Mouse (Mus musculus): Measurements from ENCODE around the gene Car14. TPM values are rescaled to one million over a fixed set of nuclear protein-coding genes. Genes with fewer than 3 reads are reported as not detected.
"Not testable (repeated sequence)": the region's sequence is repeated elsewhere in the genome, so short reads cannot be mapped to it uniquely, and the experiment has no call there.

The Car14 gene
- polyA plus RNA-seq, 1 experiment from 2014 or later = 12.8 TPM

GRCm38 (mm10) chr3:95933111-95933750 lies 28.7 kb upstream of the Car14 start:
- Histone ChIP-seq H3K9me3 (replicated peaks) (no peaks in the 10 kb centered on the region), H3K4me2 (replicated peaks) (no peak overlapping the region), H3K27ac (no peak overlapping the region), H3K27me3 (no peaks in the 10 kb centered on the region), H3K9ac (no peak overlapping the region), H3K36me3 (peaks cover 44% of the 10 kb centered on the region), H3K4me3 (no peak overlapping the region), H3K4me1 (peaks cover 13% of the 10 kb centered on the region)
- WGBS = 99% methylated on average over 7 of the region's 7 CpGs
- ATAC-seq (ENCODE audit: low FRiP score) = no peak

DNA sequence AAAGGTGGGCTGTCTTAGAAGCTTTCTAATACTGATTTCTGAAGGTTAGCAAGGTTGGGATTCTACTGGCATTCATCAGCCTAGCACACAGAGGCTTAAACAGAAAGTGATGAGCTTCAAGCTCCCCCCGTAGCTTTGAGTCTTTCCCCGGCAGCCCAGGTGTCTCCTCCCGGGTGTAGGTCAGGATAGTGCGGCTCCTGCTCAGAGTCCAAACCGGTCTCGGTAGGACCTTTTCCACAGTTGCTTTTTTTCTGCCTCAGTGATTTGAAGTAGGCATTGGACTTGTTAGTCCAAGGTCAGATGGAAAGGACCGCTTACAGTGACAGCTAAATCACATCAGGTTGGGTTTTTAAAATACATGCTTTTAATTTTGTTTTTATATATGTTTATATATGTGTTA lies 28.1 kb upstream of the Car14 start:
- 91% methylated on average over 7 of the region's 7 CpGs for WGBS
- peaks cover 13% of the 10 kb centered on the region for H3K4me1 ChIP-seq
- H3K4me2 ChIP-seq (replicated peaks) = no peak overlapping the region
- no peak overlapping the region for H3K27ac ChIP-seq
- H3K36me3 ChIP-seq = peaks cover 37% of the 10 kb centered on the region
- no peaks in the 10 kb centered on the region for H3K9me3 ChIP-seq (replicated peaks)
- H3K27me3 ChIP-seq = no peaks in the 10 kb centered on the region
- no peak overlapping the region for H3K9ac ChIP-seq
- no peak for ATAC-seq (ENCODE audit: low FRiP score)
- no peak overlapping the region for H3K4me3 ChIP-seq

DNA sequence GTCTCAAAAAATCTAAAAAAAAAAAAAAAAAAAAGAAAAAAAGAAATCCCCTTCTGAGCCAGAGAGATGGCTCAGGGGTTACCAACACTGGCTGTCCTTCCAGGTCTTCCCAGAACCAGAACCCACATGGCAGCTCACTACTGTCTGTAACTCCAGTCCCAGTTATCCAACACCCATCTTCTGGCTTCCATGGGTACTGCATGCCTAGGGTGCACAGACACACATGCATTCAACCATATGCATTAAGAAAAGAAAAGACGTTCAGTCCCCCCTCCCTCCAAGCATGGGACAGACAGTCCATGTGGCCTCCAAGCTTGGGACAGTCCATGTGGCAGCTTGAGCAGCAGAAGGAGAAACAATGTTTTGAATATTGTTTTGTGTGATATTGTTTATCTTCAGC lies 27.7 kb upstream of the Car14 start:
- Histone ChIP-seq H3K4me3 (no peak overlapping the region), H3K27me3 (no peaks in the 10 kb centered on the region), H3K4me2 (replicated peaks) (no peak overlapping the region), H3K9ac (no peak overlapping the region), H3K9me3 (replicated peaks) (no peaks in the 10 kb centered on the region), H3K27ac (no peak overlapping the region), H3K36me3 (peaks cover 33% of the 10 kb centered on the region), H3K4me1 (peaks cover 13% of the 10 kb centered on the region)
- WGBS = 56% methylated on average over 1 of the region's 1 CpGs
- no peak for ATAC-seq (ENCODE audit: low FRiP score)

DNA sequence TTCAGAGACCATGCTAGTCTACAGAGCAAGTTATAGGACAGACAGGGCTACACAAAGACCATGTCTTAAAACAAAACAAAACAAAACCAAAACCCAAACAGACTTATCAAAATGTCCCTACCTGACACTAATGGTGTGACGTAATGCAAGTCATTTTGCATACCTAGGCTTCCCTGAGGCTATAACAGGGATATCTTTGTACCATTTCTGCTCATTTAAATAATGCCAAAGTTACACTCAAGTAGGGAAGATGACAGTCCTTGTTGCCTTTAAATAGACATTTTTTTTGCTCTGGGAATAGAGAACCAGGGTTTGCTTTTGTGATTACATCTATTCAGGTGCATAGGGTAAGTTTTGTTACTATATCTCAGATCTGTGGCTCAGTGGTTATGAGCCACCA lies 27.0 kb upstream of the Car14 start:
- 85% methylated on average over 1 of the region's 1 CpGs for WGBS
- no peak overlapping the region for H3K9ac ChIP-seq
- H3K27me3 ChIP-seq = no peaks in the 10 kb centered on the region
- peaks cover 13% of the 10 kb centered on the region for H3K4me1 ChIP-seq
- no peak overlapping the region for H3K4me2 ChIP-seq (replicated peaks)
- no peak overlapping the region for H3K27ac ChIP-seq
- no peak for ATAC-seq (ENCODE audit: low FRiP score)
- H3K4me3 ChIP-seq = no peak overlapping the region
- no peaks in the 10 kb centered on the region for H3K9me3 ChIP-seq (replicated peaks)
- H3K36me3 ChIP-seq = peaks cover 27% of the 10 kb centered on the region

- no peak for ATAC-seq (ENCODE audit: low FRiP score)
- Histone ChIP-seq H3K27ac (peak overlapping the region; percentile 89), H3K4me1 (peaks cover 13% of the 10 kb centered on the region), H3K4me3 (peak overlapping the region; percentile 93), H3K36me3 (peaks cover 24% of the 10 kb centered on the region), H3K4me2 (replicated peaks) (peak overlapping the region; percentile 70), H3K9me3 (replicated peaks) (no peaks in the 10 kb centered on the region), H3K9ac (peak overlapping the region; percentile 97), H3K27me3 (no peaks in the 10 kb centered on the region)
- 5% methylated on average over 5 of the region's 5 CpGs for WGBS
Measured at GRCm38 (mm10) chr3:95930471-95930789, 25.9 kb upstream of the Car14 start.

GRCm38 (mm10) chr3:95929581-95930470 lies 25.3 kb upstream of the Car14 start:
- peak overlapping the region; percentile 70 for H3K4me2 ChIP-seq (replicated peaks)
- H3K27ac ChIP-seq = peak overlapping the region; percentile 89
- 0% methylated on average over 93 of the region's 105 CpGs for WGBS
- peaks cover 13% of the 10 kb centered on the region for H3K4me1 ChIP-seq
- H3K9ac ChIP-seq = peak overlapping the region; percentile 97
- no peaks in the 10 kb centered on the region for H3K27me3 ChIP-seq
- H3K36me3 ChIP-seq = peaks cover 18% of the 10 kb centered on the region
- H3K4me3 ChIP-seq = peak overlapping the region; percentile 93
- ATAC-seq (ENCODE audit: low FRiP score) = peak; percentile 61
- no peaks in the 10 kb centered on the region for H3K9me3 ChIP-seq (replicated peaks)

- peak within 1 kb of the TSS; percentile 70 for H3K4me2 ChIP-seq (replicated peaks)
- no peaks in the 10 kb centered on the region for H3K27me3 ChIP-seq
- H3K27ac ChIP-seq = peak within 1 kb of the TSS; percentile 89
- peak within 1 kb of the TSS; percentile 93 for H3K4me3 ChIP-seq
- under 1% methylated on average over 49 of the region's 49 CpGs for WGBS
- ATAC-seq (ENCODE audit: low FRiP score) = peak; percentile 100
- H3K9me3 ChIP-seq (replicated peaks) = no peaks in the 10 kb centered on the region
- peaks cover 13% of the 10 kb centered on the region for H3K4me1 ChIP-seq
- peaks cover 10% of the 10 kb centered on the region for H3K36me3 ChIP-seq
- peak within 1 kb of the TSS; percentile 97 for H3K9ac ChIP-seq
Measured at GRCm38 (mm10) chr3:95928658-95929503, 24.4 kb upstream of the Car14 start, which contains the start of gene Anp32e. Anp32e (plus strand) TSS chr3:95929246.

DNA sequence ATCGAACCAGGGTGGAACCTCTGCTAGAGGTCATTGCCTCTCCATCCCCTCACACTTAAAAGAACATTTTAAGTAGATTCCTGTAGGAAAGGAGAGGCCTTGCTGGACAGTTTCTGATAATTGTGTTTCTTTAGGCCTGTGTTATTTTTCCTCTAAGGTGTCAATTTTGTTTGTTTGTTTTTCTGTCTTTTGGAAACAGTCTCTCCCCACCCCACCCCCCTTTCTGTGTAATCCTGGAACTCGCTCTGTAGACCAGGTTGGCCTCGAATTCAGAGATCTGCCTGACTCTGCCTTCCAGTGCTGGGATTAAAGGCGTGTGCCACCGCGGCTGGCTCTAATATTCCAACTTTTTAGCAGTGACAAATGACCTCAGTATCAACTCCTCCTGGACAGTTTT lies 23.8 kb upstream of the Car14 start:
- H3K9me3 ChIP-seq (replicated peaks) = no peaks in the 10 kb centered on the region
- H3K4me3 ChIP-seq = peak overlapping the region; percentile 93
- H3K4me1 ChIP-seq = peaks cover 13% of the 10 kb centered on the region
- H3K9ac ChIP-seq = peak overlapping the region; percentile 50
- peak overlapping the region; percentile 85 for H3K27ac ChIP-seq
- whole genome bisulfite sequencing = 72% methylated on average over 6 of the region's 6 CpGs
- no peaks in the 10 kb centered on the region for H3K27me3 ChIP-seq
- peaks cover 4% of the 10 kb centered on the region; the same call in 1 of the 2 replicates for H3K36me3 ChIP-seq
- H3K4me2 ChIP-seq (replicated peaks) = peak overlapping the region; percentile 63
- no peak for ATAC-seq (ENCODE audit: low FRiP score)

- no peaks in the 10 kb centered on the region for H3K4me1 ChIP-seq
- ATAC-seq (ENCODE audit: low FRiP score) = no peak
- H3K9me3 ChIP-seq (replicated peaks) = no peaks in the 10 kb centered on the region
- H3K27ac ChIP-seq = no peak overlapping the region
- H3K27me3 ChIP-seq = no peaks in the 10 kb centered on the region
- no peak overlapping the region for H3K4me3 ChIP-seq
- no peaks in the 10 kb centered on the region for H3K36me3 ChIP-seq
- no peak overlapping the region for H3K4me2 ChIP-seq (replicated peaks)
- no peak overlapping the region for H3K9ac ChIP-seq
- WGBS = 84% methylated on average over 5 of the region's 5 CpGs
Measured at GRCm38 (mm10) chr3:95925087-95925486, 20.6 kb upstream of the Car14 start.

GRCm38 (mm10) chr3:95924185-95924584 lies 19.7 kb upstream of the Car14 start:
- H3K36me3 ChIP-seq = no peaks in the 10 kb centered on the region
- 77% methylated on average over 4 of the region's 4 CpGs for WGBS
- ATAC-seq (ENCODE audit: low FRiP score) = no peak
- no peak overlapping the region for H3K4me2 ChIP-seq (replicated peaks)
- no peaks in the 10 kb centered on the region for H3K27me3 ChIP-seq
- H3K4me1 ChIP-seq = no peaks in the 10 kb centered on the region
- H3K9me3 ChIP-seq (replicated peaks) = no peaks in the 10 kb centered on the region
- H3K27ac ChIP-seq = no peak overlapping the region
- no peak overlapping the region for H3K9ac ChIP-seq
- H3K4me3 ChIP-seq = no peak overlapping the region

DNA sequence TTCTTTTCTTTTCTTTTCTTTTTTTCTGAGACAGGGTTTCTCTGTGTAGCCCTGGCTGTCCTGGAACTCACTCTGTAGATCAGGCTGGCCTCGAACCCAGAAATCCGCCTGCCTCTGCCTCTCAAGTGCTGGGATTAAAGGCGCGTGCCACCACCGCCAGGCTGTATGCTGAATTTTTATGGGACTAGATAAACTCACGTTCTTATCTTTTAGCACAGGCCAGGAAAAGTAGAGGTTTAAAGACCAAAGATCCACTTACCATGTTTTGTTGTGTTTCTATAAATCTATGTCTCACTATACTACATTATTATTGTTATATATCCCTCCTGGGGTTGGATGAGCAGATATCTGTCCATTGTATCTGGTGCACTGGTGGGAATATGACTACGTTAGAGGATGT lies 18.9 kb upstream of the Car14 start:
- H3K27me3 ChIP-seq; ATAC-seq (ENCODE audit: low FRiP score); H3K36me3 ChIP-seq; H3K4me1 ChIP-seq; H3K27ac ChIP-seq; H3K9ac ChIP-seq; H3K4me3 ChIP-seq; H3K4me2 ChIP-seq (replicated peaks); H3K9me3 ChIP-seq (replicated peaks): not testable (repeated sequence)
- 94% methylated on average over 7 of the region's 7 CpGs for WGBS

DNA sequence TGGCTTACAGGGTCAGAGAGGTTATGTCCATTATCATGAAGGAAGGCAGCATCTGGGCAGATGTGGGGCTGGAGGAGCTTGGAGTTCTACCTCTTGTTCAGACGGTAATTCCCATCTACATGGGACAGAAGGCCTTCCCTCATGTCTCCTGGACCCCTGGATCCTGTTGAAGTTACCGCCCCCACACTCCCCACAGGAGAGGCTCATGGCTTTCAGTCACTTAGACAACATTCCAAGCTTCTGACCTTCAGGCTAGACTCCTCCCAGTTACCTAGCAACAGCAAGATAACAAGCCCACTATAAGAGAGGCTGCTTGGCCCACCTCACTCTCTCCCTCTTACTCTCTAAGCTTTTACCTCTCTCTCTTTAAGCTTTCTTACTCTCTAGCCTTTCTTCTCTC lies 16.0 kb upstream of the Car14 start:
- H3K36me3 ChIP-seq; ATAC-seq (ENCODE audit: low FRiP score): not testable (repeated sequence)
- 43% methylated on average over 2 of the region's 2 CpGs for WGBS

More for the DNA sequence above, 16.0 kb upstream of the Car14 start:
- not testable (repeated sequence) for H3K4me1 ChIP-seq; H3K27me3 ChIP-seq; H3K27ac ChIP-seq; H3K4me2 ChIP-seq (replicated peaks); H3K9me3 ChIP-seq (replicated peaks); H3K4me3 ChIP-seq; H3K9ac ChIP-seq

Measured in hindbrain, embryonic 12.5 days (tissue).